Comparison of ENCODE assay signal across 10 mouse cellular contexts in genomic region chrX:106717160-106717559, GRCm38 (mm10).
DNase-seq lines count a peak whose midpoint lies in the region; ATAC-seq and TF ChIP-seq lines count a peak whose summit lies in the region.
"Had no signal": no experiment of that assay in that cellular context is flagged by ENCODE, and none has a peak within 500 bp of the region (broad histone marks: within the 10 kb centered on the region; RNA-seq: fewer than 3 reads in every experiment).

No protein-coding gene starts in this region.

- H3K4me1 ChIP-seq in forebrain, embryonic 14.5 days (ENCODE audit: control insufficient read depth, insufficient read depth, low read length), result no peaks in the 10 kb centered on the region
- H3K4me1 ChIP-seq: heart, embryonic 12.5 days had no signal

- H3K27ac ChIP-seq in layer of hippocampus, adult 2 months, result no peak overlapping the region
- no peak overlapping the region for H3K27ac ChIP-seq in forebrain, embryonic 14.5 days (ENCODE audit: low read depth, low read length)

- ATAC-seq in forebrain, embryonic 14.5 days, result no peak
- ATAC-seq in frontal cortex, adult (ENCODE audit: low TSS enrichment), result no peak

- no peaks in the 10 kb centered on the region for H3K9me3 ChIP-seq in forebrain, embryonic 14.5 days (replicated peaks; ENCODE audit: control insufficient read depth, low read length)
- H3K9me3 ChIP-seq: heart, embryonic 12.5 days had no signal

- no peak overlapping the region for H3K4me2 ChIP-seq in forebrain, embryonic 14.5 days (ENCODE audit: low read length)
- H3K4me2 ChIP-seq: heart, embryonic 12.5 days had no signal

- DNase-seq in layer of hippocampus, adult 2 months (ENCODE audit: low spot score in 2 of 2), result no peak
- no peak for DNase-seq in layer of hippocampus, adult 11-12 months (ENCODE audit: low spot score)
- DNase-seq in NIH3T3 (ENCODE audit: low read depth), result peak; percentile 1
- peak; percentile 38 for DNase-seq in induced T-regulatory cell, adult 2 months (ENCODE audit: low read depth)
- DNase-seq in mesoderm, embryonic 11.5 days (ENCODE audit: low read depth, low spot score), result peak; percentile 66
- no peak for DNase-seq in cerebellum, postnatal 14 days
- no peak for DNase-seq in forebrain, embryonic 14.5 days (ENCODE audit: low spot score)

- no peak overlapping the region for H3K4me3 ChIP-seq in layer of hippocampus, adult 2 months
- no peak overlapping the region for H3K4me3 ChIP-seq in forebrain, embryonic 14.5 days (ENCODE audit: low read depth, low read length)
- H3K4me3 ChIP-seq: erythroblast, embryonic 14.5 days; heart, embryonic 12.5 days had no signal

- TF ChIP-seq CTCF in layer of hippocampus, adult 2 months (conservative IDR thresholded peaks at IDR 0.05), result peak; percentile 28; the same call in 1 of the 2 replicates

- H3K36me3 ChIP-seq in forebrain, embryonic 14.5 days (ENCODE audit: control insufficient read depth, insufficient read depth, low read length), result no peaks in the 10 kb centered on the region
- H3K36me3 ChIP-seq: heart, embryonic 12.5 days had no signal

- no peaks in the 10 kb centered on the region for H3K27me3 ChIP-seq in forebrain, embryonic 14.5 days (replicated peaks; ENCODE audit: control insufficient read depth, insufficient read depth, low read length)
- H3K27me3 ChIP-seq: heart, embryonic 12.5 days had no signal

- H3K9ac ChIP-seq in forebrain, embryonic 14.5 days (ENCODE audit: low read length), result no peak overlapping the region
- H3K9ac ChIP-seq: heart, embryonic 12.5 days had no signal

- WGBS in forebrain, embryonic 14.5 days, result 46% methylated on average over 2 of the region's 2 CpGs

Comparison
In these comparisons a context has a peak if more than half of its experiments do, and no peak if none do; other contexts are left out.
1. DNase-seq: peak in NIH3T3 (single experiment), induced T-regulatory cell, adult 2 months (single experiment) and mesoderm, embryonic 11.5 days (single experiment); none in layer of hippocampus, adult 2 months (0 of 2), layer of hippocampus, adult 11-12 months (single experiment), cerebellum, postnatal 14 days (0 of 2) and forebrain, embryonic 14.5 days (single experiment).